9 mouse cellular contexts compared by ENCODE assay signal in the genomic region with DNA sequence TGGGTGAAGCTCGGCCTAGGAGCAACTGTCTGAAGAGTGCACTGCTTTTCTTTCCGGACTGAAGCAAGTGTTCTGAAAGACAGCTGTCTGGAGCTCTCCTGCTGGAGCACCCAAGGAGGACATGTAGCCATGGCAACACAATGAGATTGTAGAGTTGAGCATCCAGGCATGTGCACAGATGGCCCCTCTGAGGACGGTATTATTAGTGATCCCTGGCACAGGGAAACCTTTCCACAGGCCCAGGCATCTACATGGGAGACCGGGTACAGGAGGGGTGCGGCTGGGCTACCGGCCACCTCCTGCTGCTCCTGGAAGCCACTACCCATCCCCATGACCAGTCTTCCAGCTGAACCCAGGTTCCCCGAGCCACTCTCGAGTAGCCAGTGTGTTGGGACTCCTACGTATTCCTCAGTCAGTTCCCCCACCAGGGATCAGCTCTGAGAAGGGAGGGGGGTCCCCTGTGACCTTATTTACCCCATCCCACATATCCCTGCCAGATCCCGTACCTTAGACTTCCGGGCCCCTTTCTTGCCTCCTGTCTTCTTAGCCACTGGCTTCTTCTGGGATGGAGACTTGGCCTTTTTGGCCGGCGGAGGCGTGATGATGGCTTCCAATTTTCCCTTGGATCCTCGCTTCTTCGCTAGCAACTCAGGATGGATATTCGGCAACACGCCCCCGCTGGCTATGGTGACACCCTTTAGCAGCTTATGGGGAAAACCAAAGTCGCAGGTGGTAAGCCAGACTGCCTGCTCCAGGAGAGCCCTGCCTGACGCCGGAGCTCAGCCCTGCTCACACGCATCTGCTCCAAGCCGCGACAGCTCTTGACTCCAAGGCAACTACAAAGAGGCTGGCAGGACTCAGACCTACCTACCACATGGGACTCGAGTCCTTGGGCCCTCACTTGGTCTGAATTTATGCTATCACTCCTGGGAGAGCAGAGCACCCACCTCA. TPM values are rescaled to one million over a fixed set of nuclear protein-coding genes. Genes with fewer than 3 reads are reported as not detected.
DNase-seq lines count a peak whose midpoint lies in the region; ATAC-seq and TF ChIP-seq lines count a peak whose summit lies in the region.
"Had no signal": no experiment of that assay in that cellular context is flagged by ENCODE, and none has a peak within 500 bp of the region (broad histone marks: within the 10 kb centered on the region; RNA-seq: fewer than 3 reads in every experiment).

No protein-coding gene starts in this region.

- H3K4me2 ChIP-seq in hindbrain, postnatal 0 days (ENCODE audit: low read depth, low read length) = no peak overlapping the region
- H3K4me2 ChIP-seq in midbrain, embryonic 15.5 days = no peak overlapping the region
- no peak overlapping the region for H3K4me2 ChIP-seq in kidney, embryonic 14.5 days (replicated peaks; ENCODE audit: low read depth, low read length)
- H3K4me2 ChIP-seq: liver, embryonic 11.5 days had no signal

- no peaks in the 10 kb centered on the region for H3K27me3 ChIP-seq in hindbrain, postnatal 0 days (ENCODE audit: insufficient read depth, low read length)
- no peaks in the 10 kb centered on the region for H3K27me3 ChIP-seq in midbrain, embryonic 15.5 days (replicated peaks)
- no peaks in the 10 kb centered on the region for H3K27me3 ChIP-seq in kidney, embryonic 14.5 days (ENCODE audit: control insufficient read depth, insufficient read depth, low read length)

- H3K27ac ChIP-seq in hindbrain, postnatal 0 days = peak overlapping the region; percentile 74
- H3K27ac ChIP-seq in midbrain, embryonic 15.5 days = peak overlapping the region; percentile 50
- no peak overlapping the region for H3K27ac ChIP-seq in kidney, embryonic 14.5 days (ENCODE audit: low read depth, low read length)

- DNase-seq in left cerebral cortex, postnatal 25 days (ENCODE audit: low spot score in 2 of 2) = peak; percentile 31 to 39
- DNase-seq in left cerebral cortex, adult 8-10 months (ENCODE audit: low spot score in 2 of 2) = no peak
- DNase-seq in cerebellum, adult 8-10 months = peak; percentile 38
- peak; percentile 83 for DNase-seq in hindbrain, postnatal 0 days (ENCODE audit: low spot score)
- DNase-seq in adrenal gland, adult 8-10 months = no peak

- WGBS in hindbrain, postnatal 0 days = 68% methylated on average over 26 of the region's 26 CpGs
- WGBS in midbrain, embryonic 15.5 days = 88% methylated on average over 26 of the region's 26 CpGs
- WGBS in kidney, embryonic 14.5 days = 94% methylated on average over 26 of the region's 26 CpGs

- no peaks in the 10 kb centered on the region; the same call in 1 of the 2 replicates for H3K36me3 ChIP-seq in hindbrain, postnatal 0 days (ENCODE audit: insufficient read depth, low read length)
- H3K36me3 ChIP-seq in midbrain, embryonic 15.5 days (replicated peaks) = no peaks in the 10 kb centered on the region
- peaks cover 45% of the 10 kb centered on the region for H3K36me3 ChIP-seq in kidney, embryonic 14.5 days (ENCODE audit: control insufficient read depth, insufficient read depth, low read length)

- no peak overlapping the region for H3K9ac ChIP-seq in hindbrain, postnatal 0 days (replicated peaks; ENCODE audit: low read length)
- no peak overlapping the region for H3K9ac ChIP-seq in midbrain, embryonic 15.5 days
- H3K9ac ChIP-seq in kidney, embryonic 14.5 days (ENCODE audit: low read depth, low read length) = no peak overlapping the region

- peaks cover 17% of the 10 kb centered on the region for H3K4me1 ChIP-seq in hindbrain, postnatal 0 days (ENCODE audit: insufficient read depth, low read length)
- peaks cover 15% of the 10 kb centered on the region for H3K4me1 ChIP-seq in midbrain, embryonic 15.5 days
- H3K4me1 ChIP-seq in kidney, embryonic 14.5 days (ENCODE audit: control insufficient read depth, insufficient read depth, low read length) = peaks cover 16% of the 10 kb centered on the region

- H3K9me3 ChIP-seq in hindbrain, postnatal 0 days (ENCODE audit: low read length) = no peaks in the 10 kb centered on the region
- H3K9me3 ChIP-seq in midbrain, embryonic 15.5 days = no peaks in the 10 kb centered on the region
- no peaks in the 10 kb centered on the region for H3K9me3 ChIP-seq in kidney, embryonic 14.5 days (ENCODE audit: control insufficient read depth, low read length)

- no peak for TF ChIP-seq CTCF in hindbrain, postnatal 0 days (IDR thresholded peaks at IDR 0.05; ENCODE audit: low read depth)

- H3K4me3 ChIP-seq in hindbrain, postnatal 0 days (ENCODE audit: low read length) = no peak overlapping the region
- H3K4me3 ChIP-seq in midbrain, embryonic 15.5 days = no peak overlapping the region
- H3K4me3 ChIP-seq in kidney, embryonic 14.5 days (ENCODE audit: low read length) = no peak overlapping the region

- ATAC-seq in hindbrain, postnatal 0 days = peak; percentile 73
- peak; percentile 60; the same call in 1 of the 2 replicates for ATAC-seq in midbrain, embryonic 15.5 days (replicated peaks)
- no peak for ATAC-seq in kidney, embryonic 14.5 days (ENCODE audit: low FRiP score, low TSS enrichment)
- no peak for ATAC-seq in erythroid progenitor cell, adult 5-6 weeks (replicated peaks; ENCODE audit: low FRiP score, poor library complexity, severe bottlenecking)

- intact Hi-C loops in left cerebral cortex, postnatal 25 days (cut with DNase I) = no loop called here

RNA-seq across cellular contexts. Expression of gene H2afy, which starts 32.1 kb away (rescaled TPM):
- total RNA-seq in left cerebral cortex, postnatal 25 days (2021) = 100 to 1,000 TPM in 1 of 2 experiments, 10 to 100 TPM in 1; 98.3 to 102 TPM
- 100 to 1,000 TPM in 3 of 4 experiments, 10 to 100 TPM in 1; 93.1 to 120 (median 103) TPM for total RNA-seq in left cerebral cortex, adult 8-10 months (2022)
- 181 and 192 TPM in 2 replicates for total RNA-seq in hindbrain, postnatal 0 days (2014; rRNA removed)
- 175 and 193 TPM in 2 replicates for polyA plus RNA-seq in hindbrain, postnatal 0 days (2015; fragmentation: Nextera tagmentation; extraction: Ambion mirVana)
- polyA plus RNA-seq in midbrain, embryonic 15.5 days (2015; fragmentation: Nextera tagmentation; extraction: Ambion mirVana) = 291 and 299 TPM in 2 replicates
- total RNA-seq in adrenal gland, adult 8-10 months (2022) = 100 to 1,000 TPM; 130 to 162 (median 139) TPM
- 440 and 481 TPM in 2 replicates for polyA plus RNA-seq in kidney, embryonic 14.5 days (2014; fragmentation: Nextera tagmentation; extraction: Ambion mirVana)
- total RNA-seq in erythroid progenitor cell, adult 5-6 weeks (2015; ENCODE audit: low replicate concordance) = 63.4 and 72.5 TPM in 2 replicates
- 62.3 and 78.6 TPM in 2 replicates for total RNA-seq in erythroid progenitor cell, adult 5-6 weeks (2017; ENCODE audit: low replicate concordance)

Comparison
In these comparisons a context has a peak if more than half of its experiments do, and no peak if none do; other contexts are left out.
1. DNase-seq: peak in left cerebral cortex, postnatal 25 days (2 of 2), cerebellum, adult 8-10 months (single experiment) and hindbrain, postnatal 0 days (single experiment); none in left cerebral cortex, adult 8-10 months (0 of 2) and adrenal gland, adult 8-10 months (single experiment).
2. ATAC-seq: peak in hindbrain, postnatal 0 days (single experiment) and midbrain, embryonic 15.5 days (single experiment); none in kidney, embryonic 14.5 days (single experiment) and erythroid progenitor cell, adult 5-6 weeks (single experiment).